Mouse (Mus musculus): ENCODE data around the gene Cryba2. TPM values are rescaled to one million over a fixed set of nuclear protein-coding genes. Genes with fewer than 3 reads are reported as not detected.

Gene Cryba2
- polyA plus RNA-seq, 1 experiment = not detected

DNA sequence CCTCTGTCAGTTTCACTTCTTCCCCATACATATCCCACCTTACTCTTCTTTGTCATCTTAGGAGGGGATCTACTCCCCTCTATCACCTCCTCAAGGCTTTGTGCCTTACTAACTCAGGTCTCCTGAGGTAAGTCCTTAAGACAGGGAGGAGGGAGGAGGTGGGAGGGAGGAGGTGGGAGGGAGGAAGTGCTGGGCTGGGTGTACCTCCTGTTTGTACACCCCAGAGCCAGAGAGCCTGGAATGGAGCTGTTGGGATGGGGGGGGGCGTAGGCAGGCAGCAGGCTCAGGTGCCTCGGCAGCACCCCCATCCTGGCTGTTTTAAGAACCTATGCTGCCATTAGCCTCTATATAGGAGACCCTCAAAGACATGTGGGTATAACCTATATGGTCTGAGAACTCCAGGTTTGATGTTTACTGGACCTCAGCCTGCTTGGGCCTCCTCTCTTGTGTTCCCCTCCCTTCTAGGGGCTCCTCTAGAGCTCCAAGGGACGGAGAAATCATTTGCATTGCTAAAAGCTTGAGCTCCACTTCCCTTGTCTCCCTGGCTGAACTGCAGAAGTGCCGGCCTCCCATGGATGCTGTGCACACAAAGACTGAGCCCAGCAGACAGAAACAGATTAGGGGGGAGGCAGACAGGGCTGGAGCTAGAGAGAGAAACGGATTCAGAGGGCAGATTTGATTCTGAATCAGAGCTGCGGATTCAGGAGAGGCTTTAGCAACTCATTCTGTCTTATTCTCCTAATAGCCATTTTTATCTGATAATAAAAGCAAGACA, 41.8 kb downstream of the Cryba2 start:
- Histone ChIP-seq H3K4me1 (ENCODE audit: control insufficient read depth, insufficient read depth, low read length) (no peaks in the 10 kb centered on the region), H3K4me3 (ENCODE audit: insufficient read depth, low read length) (no peak overlapping the region), H3K27ac (ENCODE audit: insufficient read depth, low read depth, low read length) (no peak overlapping the region)
- TF ChIP-seq CTCF (IDR thresholded peaks at IDR 0.05; ENCODE audit: low read depth, low read length) = no peak
- TF ChIP-seq POLR2A (IDR thresholded peaks at IDR 0.05; ENCODE audit: borderline replicate concordance, low read depth, low read length) = no peak

DNA sequence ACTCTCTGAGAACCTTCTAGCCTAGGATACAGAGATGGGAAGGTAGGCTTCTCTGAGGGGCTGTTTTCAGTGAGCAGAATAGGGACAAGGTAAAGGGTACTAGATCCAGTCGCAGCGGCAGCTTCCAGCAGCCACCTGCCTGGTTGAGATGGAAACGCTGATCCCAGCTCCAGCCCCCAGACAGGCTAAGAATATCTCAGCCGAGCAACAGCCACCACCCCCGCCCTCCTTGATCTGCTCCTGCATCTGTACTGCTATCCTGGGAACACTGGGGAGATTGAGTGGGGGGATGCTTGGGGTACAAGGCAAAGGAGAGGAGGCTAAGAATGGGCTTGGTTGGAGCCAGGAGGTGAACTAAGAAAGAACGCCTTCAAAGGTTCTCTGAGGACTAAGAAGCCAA, 42.7 kb downstream of the Cryba2 start:
- H3K4me1 ChIP-seq (ENCODE audit: control insufficient read depth, insufficient read depth, low read length) = no peaks in the 10 kb centered on the region
- TF ChIP-seq CTCF (IDR thresholded peaks at IDR 0.05; ENCODE audit: low read depth, low read length) = no peak
- TF ChIP-seq POLR2A (IDR thresholded peaks at IDR 0.05; ENCODE audit: borderline replicate concordance, low read depth, low read length) = no peak

GRCm38 (mm10) chr1:74848946-74849345, 44.0 kb downstream of the Cryba2 start:
- no peak overlapping the region for H3K27ac ChIP-seq (ENCODE audit: insufficient read depth, low read depth, low read length)
- TF ChIP-seq CTCF (IDR thresholded peaks at IDR 0.05; ENCODE audit: low read depth, low read length) (no peak), POLR2A (IDR thresholded peaks at IDR 0.05; ENCODE audit: borderline replicate concordance, low read depth, low read length) (no peak)
- no peaks in the 10 kb centered on the region for H3K4me1 ChIP-seq (ENCODE audit: control insufficient read depth, insufficient read depth, low read length)

More for the DNA sequence above, 42.7 kb downstream of the Cryba2 start:
- Histone ChIP-seq H3K27ac (ENCODE audit: insufficient read depth, low read depth, low read length) (no peak overlapping the region), H3K4me3 (ENCODE audit: insufficient read depth, low read length) (no peak overlapping the region)

DNA sequence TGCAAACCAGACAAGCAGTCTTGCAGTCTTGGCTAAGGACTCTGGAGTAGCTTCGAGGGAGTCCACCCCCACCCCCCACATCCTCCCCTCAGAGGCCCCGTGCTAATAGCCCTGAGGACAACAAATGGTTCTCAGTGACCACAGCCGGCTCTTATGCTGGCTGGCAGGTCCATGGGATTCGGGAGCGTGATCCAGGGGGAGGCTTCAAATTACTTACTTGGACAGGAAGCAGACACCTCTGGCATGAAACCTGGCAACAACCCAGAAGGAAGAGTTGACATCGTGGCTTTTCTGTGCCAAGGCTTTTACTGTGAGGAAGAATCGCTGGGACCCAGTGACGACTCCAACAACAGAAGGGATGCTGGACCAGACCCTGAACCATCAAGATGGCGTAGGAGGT, 46.6 kb downstream of the Cryba2 start:
- H3K4me1 ChIP-seq (ENCODE audit: control insufficient read depth, insufficient read depth, low read length) = no peaks in the 10 kb centered on the region
- TF ChIP-seq CTCF (IDR thresholded peaks at IDR 0.05; ENCODE audit: low read depth, low read length) = no peak
- no peak for TF ChIP-seq POLR2A (IDR thresholded peaks at IDR 0.05; ENCODE audit: borderline replicate concordance, low read depth, low read length)
- H3K4me3 ChIP-seq (ENCODE audit: insufficient read depth, low read length) = no peak overlapping the region
- no peak overlapping the region for H3K27ac ChIP-seq (ENCODE audit: insufficient read depth, low read depth, low read length)

More at GRCm38 (mm10) chr1:74848946-74849345, 44.0 kb downstream of the Cryba2 start:
- H3K4me3 ChIP-seq (ENCODE audit: insufficient read depth, low read length) = no peak overlapping the region

DNA sequence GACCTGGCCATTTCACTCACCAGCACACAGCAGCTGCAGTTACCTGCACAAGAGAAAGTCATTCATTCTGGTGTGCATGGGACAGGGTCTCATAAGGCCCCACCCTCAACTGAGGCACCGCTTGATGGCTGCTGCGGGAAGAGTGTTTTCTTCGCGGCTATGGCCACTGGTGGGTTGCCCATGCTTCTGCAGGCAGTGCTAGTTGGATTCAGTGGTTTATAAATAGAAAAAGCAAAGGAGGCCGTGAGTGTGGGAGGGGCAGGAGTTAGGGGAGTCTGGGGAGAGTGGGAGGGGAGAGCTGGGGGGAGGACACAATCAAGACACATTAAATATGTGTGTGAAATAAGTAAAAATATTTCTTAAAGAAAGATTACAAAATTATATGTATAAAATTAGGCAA, 49.9 kb downstream of the Cryba2 start:
- Histone ChIP-seq H3K27ac (ENCODE audit: insufficient read depth, low read depth, low read length) (no peak overlapping the region), H3K4me3 (ENCODE audit: insufficient read depth, low read length) (no peak overlapping the region)
- no peak for TF ChIP-seq POLR2A (IDR thresholded peaks at IDR 0.05; ENCODE audit: borderline replicate concordance, low read depth, low read length)
- TF ChIP-seq CTCF (IDR thresholded peaks at IDR 0.05; ENCODE audit: low read depth, low read length) = no peak

More for the DNA sequence above, 49.9 kb downstream of the Cryba2 start:
- no peaks in the 10 kb centered on the region for H3K4me1 ChIP-seq (ENCODE audit: control insufficient read depth, insufficient read depth, low read length)

Other genes starting within 250 kb of the Cryba2 start
- gene Ttll4, start 231.4 kb downstream of the Cryba2 start, polyA plus RNA-seq (2012; ENCODE audit: insufficient read depth, insufficient read length, missing spikeins) = 15.3 and 22.1 TPM in 2 replicates
- gene Cyp27a1, start 179.6 kb downstream of the Cryba2 start, polyA plus RNA-seq (2012; ENCODE audit: insufficient read depth, insufficient read length, missing spikeins) = 165 and 189 TPM in 2 replicates
- not detected in 2 replicates for gene Prkag3, start 143.9 kb downstream of the Cryba2 start, polyA plus RNA-seq (2012; ENCODE audit: insufficient read depth, insufficient read length, missing spikeins)
- gene Wnt6, start 121.3 kb downstream of the Cryba2 start, polyA plus RNA-seq (2012; ENCODE audit: insufficient read depth, insufficient read length, missing spikeins) = 0.62 and 1.0 TPM in 2 replicates
- not detected in 2 replicates for gene Wnt10a, start 101.6 kb downstream of the Cryba2 start, polyA plus RNA-seq (2012; ENCODE audit: insufficient read depth, insufficient read length, missing spikeins)
- gene Cdk5r2, start 38.2 kb downstream of the Cryba2 start, polyA plus RNA-seq (2012; ENCODE audit: insufficient read depth, insufficient read length, missing spikeins) = not detected in 2 replicates
- not detected in 2 replicates for gene Fev, start 7.7 kb downstream of the Cryba2 start, polyA plus RNA-seq (2012; ENCODE audit: insufficient read depth, insufficient read length, missing spikeins)
- not detected in 2 replicates for gene Cfap65, start 42.5 kb upstream of the Cryba2 start, polyA plus RNA-seq (2012; ENCODE audit: insufficient read depth, insufficient read length, missing spikeins)
- 0.32 and 0.38 TPM in 2 replicates for gene Ihh, start 58.5 kb upstream of the Cryba2 start, polyA plus RNA-seq (2012; ENCODE audit: insufficient read depth, insufficient read length, missing spikeins)
- gene Nhej1, start 232.1 kb upstream of the Cryba2 start, polyA plus RNA-seq (2012; ENCODE audit: insufficient read depth, insufficient read length, missing spikeins) = 5.1 and 6.3 TPM in 2 replicates
- gene Slc23a3, start 240.7 kb upstream of the Cryba2 start, polyA plus RNA-seq (2012; ENCODE audit: insufficient read depth, insufficient read length, missing spikeins) = not detected in 2 replicates
- 92.2 and 101 TPM in 2 replicates for gene Cnppd1, start 249.6 kb upstream of the Cryba2 start, polyA plus RNA-seq (2012; ENCODE audit: insufficient read depth, insufficient read length, missing spikeins)
- 107 and 113 TPM in 2 replicates for gene Retreg2, start 249.6 kb upstream of the Cryba2 start, polyA plus RNA-seq (2012; ENCODE audit: insufficient read depth, insufficient read length, missing spikeins)